In the genomic region with DNA sequence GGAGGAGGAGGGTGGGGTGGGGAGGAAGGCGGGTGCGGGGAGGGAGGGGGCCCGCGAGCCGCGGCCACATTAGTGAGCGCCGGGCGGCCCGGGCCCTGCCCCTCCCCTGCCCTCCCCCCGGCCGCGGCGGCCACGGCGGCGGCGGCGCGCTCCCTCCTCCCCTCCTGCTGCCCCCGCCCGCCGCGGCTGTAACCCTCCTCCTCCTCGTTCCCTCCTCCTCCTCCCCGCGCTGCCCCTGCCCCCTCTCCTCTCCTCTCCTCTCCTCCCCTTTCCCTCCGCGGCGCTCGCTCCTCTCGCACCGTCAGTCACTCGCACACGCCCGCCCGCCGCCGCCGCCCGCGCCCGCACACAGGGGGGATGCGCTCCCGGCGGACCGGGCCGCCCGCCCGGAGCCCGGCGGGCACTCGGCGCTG, we compare ENCODE assay signal across 7 mouse cellular contexts. TPM values are rescaled to one million over a fixed set of nuclear protein-coding genes. Genes with fewer than 3 reads are reported as not detected.
DNase-seq lines count a peak whose midpoint lies in the region; ATAC-seq lines count a peak whose summit lies in the region.

No protein-coding gene starts in this region.

- intact Hi-C loops in left cerebral cortex, postnatal 25 days (cut with DNase I) = loop anchor here (1.0 to 5.0 kb wide), 4 partner anchors 83 to 463 kb away; no protein-coding TSS in a partner anchor

- peak; percentile 54 for ATAC-seq in common myeloid progenitor, adult 5-6 weeks (replicated peaks; ENCODE audit: low read depth, poor library complexity, severe bottlenecking)
- ATAC-seq in inflammation-experienced regulatory T-cells, adult 6 months = peak; percentile 39

- DNase-seq in adrenal gland, adult 2 months = peak; percentile 93
- peak; percentile 90 for DNase-seq in gastrocnemius, postnatal 10 days
- DNase-seq in left cerebral cortex, postnatal 25 days (ENCODE audit: low spot score in 2 of 2) = peak; percentile 73 to 76
- peak; percentile 89 for DNase-seq in midbrain, embryonic 10.5 days (ENCODE audit: low spot score)
- peak; percentile 90 for DNase-seq in skeletal muscle tissue, adult 2 months (ENCODE audit: low read depth, low spot score)

- 2% methylated on average over 37 of the region's 54 CpGs for WGBS in midbrain, embryonic 10.5 days

- H3K36me3 ChIP-seq in midbrain, embryonic 10.5 days = peaks cover 8% of the 10 kb centered on the region

- no peaks in the 10 kb centered on the region for H3K27me3 ChIP-seq in midbrain, embryonic 10.5 days (ENCODE audit: low read depth, poor library complexity, severe bottlenecking)

- H3K9me3 ChIP-seq in midbrain, embryonic 10.5 days (replicated peaks) = no peaks in the 10 kb centered on the region

- H3K27ac ChIP-seq in midbrain, embryonic 10.5 days (replicated peaks) = peak overlapping the region; percentile 100

- H3K4me3 ChIP-seq in midbrain, embryonic 10.5 days = peak overlapping the region; percentile 87

- peaks cover 33% of the 10 kb centered on the region for H3K4me1 ChIP-seq in midbrain, embryonic 10.5 days

RNA-seq across cellular contexts. Expression of gene Sp3, which starts 0.6 kb away (rescaled TPM):
- 10 to 100 TPM; 53.8 to 62.2 TPM for total RNA-seq in adrenal gland, adult 2 months (2021)
- polyA plus RNA-seq in adrenal gland, adult 2 months (2012; rRNA removed) = 12.0 and 12.1 TPM in 2 replicates
- total RNA-seq in common myeloid progenitor, adult 5-6 weeks (2017) = 109 and 139 TPM in 2 replicates
- total RNA-seq in gastrocnemius, postnatal 10 days (2021) = 10 to 100 TPM; 39.7 to 52.4 TPM
- polyA plus RNA-seq in inflammation-experienced regulatory T-cells, adult 6 months (2017; shearing (Covaris generic)) = 10 to 100 TPM; 48.5 to 64.8 (median 62.2) TPM
- 10 to 100 TPM; 50.2 to 55.8 TPM for total RNA-seq in left cerebral cortex, postnatal 25 days (2021)
- 43.2 and 50.7 TPM in 2 replicates for polyA plus RNA-seq in midbrain, embryonic 10.5 days (2016; fragmentation: Nextera tagmentation; extraction: Ambion mirVana)

RNA-seq across cellular contexts. Expression of gene Gm11084, which starts 6.9 kb away (rescaled TPM):
- not detected for total RNA-seq in adrenal gland, adult 2 months (2021)
- polyA plus RNA-seq in adrenal gland, adult 2 months (2012; rRNA removed) = not detected in 2 replicates
- not detected in 2 replicates for total RNA-seq in common myeloid progenitor, adult 5-6 weeks (2017)
- not detected for total RNA-seq in gastrocnemius, postnatal 10 days (2021)
- not detected for polyA plus RNA-seq in inflammation-experienced regulatory T-cells, adult 6 months (2017; shearing (Covaris generic))
- total RNA-seq in left cerebral cortex, postnatal 25 days (2021) = not detected
- not detected in 2 replicates for polyA plus RNA-seq in midbrain, embryonic 10.5 days (2016; fragmentation: Nextera tagmentation; extraction: Ambion mirVana)

Comparison
In these comparisons a context has a peak if more than half of its experiments do, and no peak if none do; other contexts are left out.
1. Peak in every context shown above with its lines: DNase-seq, ATAC-seq, H3K4me3 ChIP-seq and H3K27ac ChIP-seq.